Mouse (Mus musculus) liver, embryonic 14.5 days (tissue): ENCODE data around the gene Ano4.

ENCODE experiments used
- CTCF ChIP-seq: IDR thresholded peaks from 2 replicates; pipeline ENCODE4 v1.5.1; 2016; ENCODE audit warnings: antibody characterized with exemption, low read depth, control low read depth
- EP300 ChIP-seq: IDR thresholded peaks from 2 replicates; pipeline ENCODE4 v1.6.1; 2016; ENCODE audit warnings: antibody characterized with exemption, low read depth

DNA sequence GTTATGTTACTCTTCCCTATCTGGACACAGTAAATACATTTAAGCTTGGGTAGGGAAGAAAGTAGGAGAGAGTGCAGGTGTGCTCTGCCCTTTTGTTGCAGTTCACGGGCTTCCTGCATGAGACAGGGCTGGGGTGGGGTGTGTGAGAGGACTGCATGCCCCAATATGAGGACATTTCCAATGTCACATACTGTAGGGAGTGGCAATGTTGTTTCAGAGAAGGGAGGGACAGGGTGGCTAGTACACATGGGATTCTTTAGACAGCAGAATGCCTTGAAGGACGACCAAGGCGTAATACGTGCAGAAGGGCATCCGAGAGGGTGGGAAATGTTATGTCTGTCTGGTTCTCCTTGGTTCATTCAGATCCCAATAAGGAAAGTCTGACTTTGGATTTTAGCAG, 18.2 kb downstream of the Ano4 start:
- TF ChIP-seq CTCF (no peak), EP300 (no peak)
